Mouse (Mus musculus): ENCODE results near the gene Exosc7. TPM values are rescaled to one million over a fixed set of nuclear protein-coding genes. Genes with fewer than 3 reads are reported as not detected.

Exosc7 gene
- polyA plus RNA-seq, 1 experiment, result 18.3 TPM

Other genes starting within 250 kb of the Exosc7 start
- 24.4 and 26.4 TPM in 2 replicates for gene Zfp445, start 247.2 kb upstream of the Exosc7 start, polyA plus RNA-seq (2012; ENCODE audit: insufficient read depth, insufficient read length, missing spikeins)
- 2.7 and 3.8 TPM in 2 replicates for gene Zkscan7, start 227.5 kb upstream of the Exosc7 start, polyA plus RNA-seq (2012; ENCODE audit: insufficient read depth, insufficient read length, missing spikeins)
- 0.95 TPM in 1 of 2 replicates, not detected in the other for gene Zfp105, start 190.1 kb upstream of the Exosc7 start, polyA plus RNA-seq (2012; ENCODE audit: insufficient read depth, insufficient read length, missing spikeins)
- 26.9 and 39.3 TPM in 2 replicates for gene 1110059G10Rik, start 162.2 kb upstream of the Exosc7 start, polyA plus RNA-seq (2012; ENCODE audit: insufficient read depth, insufficient read length, missing spikeins)
- gene Kif15, start 162.2 kb upstream of the Exosc7 start, polyA plus RNA-seq (2012; ENCODE audit: insufficient read depth, insufficient read length, missing spikeins), result 0.63 TPM in 1 of 2 replicates, not detected in the other
- 8.4 and 13.7 TPM in 2 replicates for gene Tmem42, start 91.9 kb upstream of the Exosc7 start, polyA plus RNA-seq (2012; ENCODE audit: insufficient read depth, insufficient read length, missing spikeins)
- gene Tgm4, start 78.5 kb upstream of the Exosc7 start, polyA plus RNA-seq (2012; ENCODE audit: insufficient read depth, insufficient read length, missing spikeins), result not detected in 2 replicates
- 22.4 and 35.2 TPM in 2 replicates for gene Zdhhc3, start within 50 bp of the Exosc7 start, polyA plus RNA-seq (2012; ENCODE audit: insufficient read depth, insufficient read length, missing spikeins)
- 62.1 and 62.5 TPM in 2 replicates for gene Clec3b, start 37.7 kb downstream of the Exosc7 start, polyA plus RNA-seq (2012; ENCODE audit: insufficient read depth, insufficient read length, missing spikeins)
- gene Cdcp1, start 102.8 kb downstream of the Exosc7 start, polyA plus RNA-seq (2012; ENCODE audit: insufficient read depth, insufficient read length, missing spikeins), result not detected in 2 replicates
- gene Tmem158, start 147.5 kb downstream of the Exosc7 start, polyA plus RNA-seq (2012; ENCODE audit: insufficient read depth, insufficient read length, missing spikeins), result 0.88 and 1.4 TPM in 2 replicates